Mouse (Mus musculus): ENCODE results near the gene Grm8. TPM values are rescaled to one million over a fixed set of nuclear protein-coding genes. Genes with fewer than 3 reads are reported as not detected.

The Grm8 gene
- polyA plus RNA-seq (2017; shearing (Covaris generic)), result not detected

DNA sequence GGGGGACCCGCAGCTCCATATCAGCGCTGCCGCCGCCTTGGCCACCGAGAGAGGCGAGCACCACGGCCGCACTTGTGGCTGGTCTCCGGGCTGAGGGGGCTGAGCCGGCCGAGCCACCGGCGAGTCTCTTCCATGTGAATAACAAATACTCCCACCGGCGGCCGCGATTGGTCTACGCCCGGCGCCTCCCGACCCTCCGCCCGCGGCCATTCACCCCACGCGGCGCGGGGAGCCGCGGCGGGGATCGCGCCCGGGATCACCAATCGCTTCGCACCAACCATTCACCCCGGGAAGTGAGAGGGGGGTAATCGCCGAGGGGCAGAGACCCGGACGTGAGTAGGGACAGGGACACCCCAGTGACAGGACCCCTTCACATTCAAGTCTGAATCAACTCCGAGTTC is at the start of gene Grm8:
Gene Grm8 (minus strand): TSS at position 178 of the 401 bp plus-strand sequence.

